Mouse (Mus musculus): ENCODE data around the gene Sytl3.

GRCm38 (mm10) chr17:6782611-6783005 is 123.7 kb downstream of the Sytl3 start, which contains the start of gene Ezr:
- peak; percentile 29 for TF ChIP-seq CTCF (IDR thresholded peaks at IDR 0.05)
- TF ChIP-seq POLR2A (IDR thresholded peaks at IDR 0.05; ENCODE audit: insufficient read depth, low read depth, low read length), result peak; percentile 91
